Mouse (Mus musculus) right cerebral cortex, postnatal 4 days (tissue): ENCODE results near the gene Zfp820.
"Not testable (repeated sequence)": the region's sequence is repeated elsewhere in the genome, so short reads cannot be mapped to it uniquely, and the experiment has no call there.

Source experiments
- DNase-seq: peaks from one replicate; pipeline ENCODE4 v3.0.0-alpha.2; 2022

Gene Zfp820

GRCm38 (mm10) chr17:21845545-21846321, at the start of gene Zfp820:
Gene Zfp820 (minus strand): TSS chr17:21845772.
- peak; percentile 33 for DNase-seq

- no peak for DNase-seq
These were observed 25.7 kb upstream of the Zfp820 start for GRCm38 (mm10) chr17:21871256-21871655.

- not testable (repeated sequence) for DNase-seq
These were observed 680 bp upstream of the Zfp820 start for GRCm38 (mm10) chr17:21846322-21846582.

- DNase-seq: no peak
These were observed 7.1 kb downstream of the Zfp820 start for GRCm38 (mm10) chr17:21838510-21838909.

- not testable (repeated sequence) for DNase-seq
These were observed 44.2 kb downstream of the Zfp820 start for GRCm38 (mm10) chr17:21801373-21801772.

- DNase-seq: no peak
These were observed 53.3 kb downstream of the Zfp820 start for GRCm38 (mm10) chr17:21792256-21792655.

GRCm38 (mm10) chr17:21770336-21770735, 75.2 kb downstream of the Zfp820 start:
- no peak for DNase-seq
